Mouse (Mus musculus): Measurements from ENCODE around the gene Elof1.

- TF ChIP-seq CTCF (IDR thresholded peaks at IDR 0.05; ENCODE audit: insufficient read depth, low read depth, low read length) (no peak), POLR2A (IDR thresholded peaks at IDR 0.05; ENCODE audit: insufficient read depth, low read depth, low read length) (no peak)
Observed at GRCm38 (mm10) chr9:22150946-22151345, 34.0 kb upstream of the Elof1 start.
